Mouse (Mus musculus) lung, postnatal 4 days (tissue): Measurements from ENCODE around the gene Gabbr2.

Source experiments
- DNase-seq, 2 experiments: peaks; one replicate each; pipeline ENCODE4 v3.0.0; 2021

Gene Gabbr2

DNA sequence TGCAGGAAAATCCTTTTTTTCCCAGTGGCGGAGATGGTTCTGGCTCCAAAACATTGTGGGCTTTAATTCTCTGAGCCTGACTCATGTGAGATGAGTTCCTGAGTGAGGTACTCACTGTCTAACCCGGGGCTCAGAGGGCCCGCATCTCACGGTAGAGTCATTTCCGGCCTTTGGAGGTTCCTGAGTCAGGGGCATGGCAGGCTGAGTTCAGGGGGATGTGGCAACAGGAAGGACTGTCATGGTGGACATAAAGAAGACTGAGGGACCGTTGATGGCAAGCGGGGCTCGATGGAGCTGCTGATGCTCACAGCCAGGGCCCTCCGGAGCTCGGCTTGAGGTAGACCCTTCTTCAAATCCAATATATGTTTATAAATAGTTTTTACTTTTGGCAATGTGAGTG is 288.5 kb downstream of the Gabbr2 start:
- no peak for DNase-seq

DNA sequence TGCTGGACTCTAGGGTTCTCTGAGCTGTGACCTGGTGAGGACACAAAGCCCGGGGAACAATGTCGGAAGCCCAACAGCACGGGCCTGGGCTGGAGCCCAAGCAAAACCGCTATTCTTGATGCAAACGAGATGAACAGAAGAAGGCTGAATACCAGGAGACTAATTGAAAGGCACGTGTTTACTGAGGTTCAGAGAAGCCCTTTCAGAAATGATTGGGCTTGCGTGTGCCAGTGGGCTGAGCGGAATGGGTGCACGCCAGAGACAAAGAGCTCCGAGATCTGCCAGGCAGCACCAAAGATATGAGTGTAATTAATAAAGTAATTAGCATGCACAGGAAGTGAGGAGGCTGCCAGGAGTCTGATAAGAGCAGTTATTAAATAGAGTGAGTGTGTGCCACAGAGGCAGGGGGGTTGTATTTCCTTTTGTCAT is 291.4 kb downstream of the Gabbr2 start:
- DNase-seq, result no peak

DNA sequence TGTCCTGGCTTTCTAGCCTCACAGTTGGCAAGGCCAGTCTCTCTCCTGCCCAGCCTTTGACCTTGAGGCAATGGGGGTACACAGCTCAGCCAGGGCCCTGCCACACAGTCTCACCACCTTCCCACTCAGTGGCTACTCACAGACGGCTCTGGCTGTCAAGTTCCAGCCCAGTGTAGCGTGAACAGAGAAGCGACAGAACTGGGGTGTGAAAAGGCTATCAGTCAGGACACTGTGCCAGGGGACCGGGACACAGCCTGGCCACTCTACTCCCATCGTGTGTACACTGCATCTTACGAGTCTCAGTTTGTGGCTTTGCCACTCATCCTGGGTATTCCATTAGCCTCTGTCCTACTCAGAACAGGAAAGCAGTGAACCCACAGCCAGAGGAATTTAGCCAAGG is 295.2 kb downstream of the Gabbr2 start:
- no peak for DNase-seq

DNA sequence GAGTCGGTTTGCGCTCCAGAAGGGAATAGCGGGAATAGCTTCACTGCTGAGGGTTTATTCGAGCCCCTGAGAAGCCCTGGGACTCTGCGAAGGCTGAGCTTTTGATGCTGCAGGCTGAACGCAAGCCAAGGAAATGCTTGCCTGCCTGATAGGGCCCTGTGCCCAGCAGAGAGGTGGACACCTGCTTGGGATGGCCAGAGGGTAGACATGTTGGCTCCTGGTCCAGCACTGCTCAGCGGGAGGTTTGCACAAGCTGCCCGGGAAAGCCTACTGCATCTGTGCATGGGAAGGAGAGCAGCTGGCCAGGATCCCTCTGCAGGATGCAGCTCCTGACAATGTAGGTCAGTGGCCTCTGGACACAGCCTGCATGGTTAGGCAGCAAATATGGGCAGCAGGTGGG is 301.1 kb downstream of the Gabbr2 start:
- no peak for DNase-seq

DNA sequence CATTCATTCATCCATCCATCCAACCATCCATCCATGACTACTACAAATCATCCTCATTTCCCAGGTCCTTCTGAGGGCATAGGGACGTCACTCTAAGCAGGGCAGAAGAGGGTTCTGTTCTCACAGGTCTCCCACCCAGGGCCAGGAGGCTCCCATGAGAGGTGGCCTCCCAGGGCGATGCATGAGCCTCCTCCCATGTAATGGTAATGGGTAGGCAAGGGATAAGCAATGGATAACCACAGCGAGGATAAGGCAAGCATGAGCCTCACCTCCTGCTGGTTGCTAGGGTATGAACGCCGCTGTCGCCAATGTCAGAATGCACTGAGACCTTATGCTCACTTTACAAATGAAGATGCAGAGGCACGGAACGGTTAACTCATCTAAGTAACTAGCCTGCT is 301.7 kb downstream of the Gabbr2 start:
- DNase-seq, result no peak

DNA sequence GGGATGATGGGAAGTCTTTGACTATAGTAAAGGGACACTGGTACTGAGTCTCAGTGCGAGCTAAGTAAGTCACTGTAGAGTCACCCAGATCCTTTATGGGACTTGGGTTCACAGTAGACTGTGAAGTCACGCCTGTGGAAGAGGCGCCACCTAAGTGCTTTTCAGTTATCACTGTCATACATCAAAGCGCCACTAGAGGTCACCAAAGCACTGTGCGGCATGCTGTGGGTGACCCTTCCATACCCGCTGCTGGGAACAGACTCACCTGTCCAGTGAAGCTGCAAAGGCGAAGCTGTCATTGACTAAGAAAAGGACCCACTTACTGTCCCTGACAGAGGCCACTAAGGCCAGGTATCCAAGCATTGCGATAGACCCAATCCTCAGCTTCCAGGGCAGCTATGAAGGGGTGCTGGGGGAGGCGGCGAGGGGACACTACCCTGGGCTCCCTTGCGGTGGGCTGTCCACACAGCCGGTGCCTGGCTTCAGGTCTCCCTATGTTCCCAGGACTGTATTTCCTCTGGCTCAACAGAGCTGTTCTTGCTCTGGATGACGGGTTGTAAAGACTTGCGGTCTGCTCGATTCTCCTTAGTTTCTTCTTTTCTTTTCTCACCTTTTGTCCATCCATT is 302.2 kb downstream of the Gabbr2 start:
- DNase-seq, result peak; percentile 36 to 79

DNA sequence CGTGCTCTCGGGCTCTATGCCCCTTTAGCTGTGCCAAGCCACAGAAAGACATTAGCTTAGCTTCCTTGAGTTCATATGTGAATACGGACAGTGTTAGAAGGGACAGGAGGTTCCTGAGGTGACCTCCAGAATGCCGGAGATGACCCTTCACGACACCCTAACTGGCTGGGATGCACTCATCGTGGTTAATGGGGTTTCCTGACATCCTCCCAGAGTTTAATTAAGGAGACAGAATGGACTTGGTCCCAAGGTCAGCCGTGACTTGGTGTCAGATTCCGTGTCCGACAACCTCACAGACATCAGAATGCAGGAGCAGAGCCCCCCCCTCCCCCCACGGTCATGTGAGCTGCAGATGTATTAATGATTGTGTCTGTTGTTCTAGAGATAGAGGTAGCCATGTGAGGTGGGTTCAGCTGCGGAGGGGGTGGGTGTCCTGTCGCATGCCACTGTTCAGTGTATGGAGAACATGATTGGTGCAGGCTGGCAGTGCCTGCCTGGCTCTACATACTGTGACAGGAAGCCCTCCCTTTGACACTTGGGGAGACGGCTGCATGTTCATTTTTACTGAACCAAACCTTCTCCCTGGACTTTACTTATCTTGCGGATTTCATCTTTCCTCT is 303.4 kb downstream of the Gabbr2 start:
- no peak for DNase-seq

DNA sequence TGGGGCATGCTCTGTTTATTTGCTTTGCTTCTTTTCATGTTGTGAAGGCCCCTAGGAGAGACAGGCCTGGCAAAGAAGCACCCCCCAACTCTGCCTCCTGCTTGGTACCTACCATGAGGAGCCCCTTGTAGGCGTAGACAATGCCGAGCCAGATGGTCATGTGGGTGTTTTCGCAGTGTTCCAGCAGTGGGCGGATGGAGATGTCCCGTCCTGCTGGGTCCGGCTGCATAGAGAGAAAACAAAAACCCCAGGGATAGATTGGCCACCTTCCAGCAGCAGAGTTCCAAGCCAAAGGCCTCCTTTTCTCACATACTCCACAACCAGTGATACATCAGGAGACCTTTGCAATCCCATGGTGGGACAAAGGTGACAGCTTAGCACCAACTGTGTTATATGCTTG is 307.5 kb downstream of the Gabbr2 start:
- peak in 1 of 2 experiments; percentile 13 for DNase-seq

DNA sequence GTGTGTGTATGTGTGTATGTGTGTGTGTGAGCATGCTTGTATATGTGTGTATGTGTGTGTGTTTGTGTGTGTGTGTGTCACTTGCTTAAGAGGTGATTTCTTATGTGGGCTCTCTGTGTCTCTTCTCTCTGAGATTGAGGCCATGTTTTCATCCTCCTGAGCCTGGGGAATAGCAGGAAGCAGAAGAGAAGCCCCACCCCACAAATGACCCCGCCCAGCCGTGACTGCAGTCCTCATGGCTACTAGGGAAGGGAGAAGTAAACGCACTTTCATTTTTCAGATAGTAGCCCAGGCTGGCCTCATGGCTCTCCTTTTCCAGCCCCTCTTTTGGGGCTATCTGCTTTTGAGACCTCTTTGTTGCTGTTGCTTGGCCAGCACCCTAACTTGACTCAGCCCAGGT is 315.0 kb downstream of the Gabbr2 start:
- DNase-seq, result no peak

DNA sequence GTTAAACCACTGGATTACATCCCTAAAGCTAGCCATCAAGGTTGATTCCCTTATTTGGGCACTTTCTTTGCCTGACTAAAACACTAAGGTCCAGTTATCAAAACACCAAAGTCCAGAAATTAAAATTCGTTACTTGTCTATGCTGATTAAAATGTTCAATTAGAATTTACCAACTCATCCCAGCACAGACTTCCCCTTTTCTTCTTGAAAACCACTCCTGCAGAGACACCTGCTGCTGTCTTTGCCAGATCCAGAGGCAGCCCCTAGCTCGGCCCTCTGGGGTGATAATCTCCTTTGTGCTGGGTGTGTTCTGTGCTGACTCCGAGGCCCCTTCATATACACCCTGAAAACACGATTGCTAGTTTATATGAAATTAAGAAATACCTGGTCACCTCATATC is 315.7 kb downstream of the Gabbr2 start:
- no peak for DNase-seq

DNA sequence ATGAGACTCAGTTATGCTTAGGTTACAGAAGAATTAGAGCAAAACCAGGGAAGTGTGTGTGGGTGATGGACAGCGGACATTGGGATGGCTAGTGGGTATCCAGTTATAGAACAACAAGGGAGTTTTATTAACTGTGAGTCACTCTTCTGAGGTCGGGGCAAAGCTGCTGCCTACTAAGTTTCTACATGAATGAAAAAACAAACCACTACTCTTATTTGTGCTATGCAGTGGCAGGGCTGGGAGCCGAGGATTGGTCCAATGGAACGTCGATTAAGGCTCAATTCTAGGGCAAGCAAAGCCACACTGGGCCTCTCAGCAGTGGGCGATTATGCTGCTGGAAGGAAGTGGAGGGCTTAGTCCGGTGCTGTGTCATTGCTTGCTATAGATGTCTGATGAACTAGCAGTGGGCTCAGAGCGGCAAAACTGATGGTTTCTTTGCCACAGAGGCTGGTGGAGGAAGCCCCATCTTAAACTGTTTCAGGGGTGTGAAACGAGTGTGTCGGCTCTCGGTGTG is 316.3 kb downstream of the Gabbr2 start:
- no peak for DNase-seq

DNA sequence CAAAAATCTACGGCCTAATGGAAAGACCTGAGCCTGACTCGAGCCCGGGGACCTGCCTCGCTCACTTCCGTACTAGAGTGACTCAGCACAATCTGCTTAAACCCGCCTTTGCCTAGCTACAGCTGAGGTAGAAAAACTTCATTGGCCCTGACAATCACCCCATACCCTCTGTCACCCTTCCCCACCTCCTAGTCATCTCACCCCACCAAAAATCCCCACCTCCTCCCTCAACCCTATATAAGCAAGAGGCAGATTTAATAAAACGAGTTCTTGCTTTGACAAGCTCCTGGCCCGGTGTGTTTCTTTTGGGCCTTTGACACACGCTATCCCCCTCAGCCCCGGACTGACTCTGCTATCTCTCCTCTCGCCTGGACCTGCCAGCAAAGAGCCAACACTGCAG is 323.1 kb downstream of the Gabbr2 start:
- no peak for DNase-seq

DNA sequence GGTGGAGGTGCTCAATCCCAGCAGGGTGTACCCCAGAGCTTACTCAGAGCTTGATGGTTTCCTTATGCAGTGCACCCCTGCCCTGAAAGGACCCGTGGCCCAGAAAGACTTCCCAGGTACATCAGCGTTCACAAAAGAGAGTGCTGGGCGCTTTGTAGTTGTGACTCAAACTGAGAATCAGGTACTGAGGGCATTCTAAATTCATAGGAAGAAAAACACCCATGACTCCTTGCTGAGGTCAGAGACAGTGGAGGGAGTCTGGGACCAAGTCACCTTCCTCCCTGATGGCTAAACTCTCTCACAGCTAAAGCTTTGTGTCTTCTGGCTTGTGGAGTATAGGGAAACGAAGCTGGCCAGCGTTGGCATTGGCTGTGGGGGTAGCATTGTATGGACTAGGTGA is 325.3 kb downstream of the Gabbr2 start:
- DNase-seq, result no peak

DNA sequence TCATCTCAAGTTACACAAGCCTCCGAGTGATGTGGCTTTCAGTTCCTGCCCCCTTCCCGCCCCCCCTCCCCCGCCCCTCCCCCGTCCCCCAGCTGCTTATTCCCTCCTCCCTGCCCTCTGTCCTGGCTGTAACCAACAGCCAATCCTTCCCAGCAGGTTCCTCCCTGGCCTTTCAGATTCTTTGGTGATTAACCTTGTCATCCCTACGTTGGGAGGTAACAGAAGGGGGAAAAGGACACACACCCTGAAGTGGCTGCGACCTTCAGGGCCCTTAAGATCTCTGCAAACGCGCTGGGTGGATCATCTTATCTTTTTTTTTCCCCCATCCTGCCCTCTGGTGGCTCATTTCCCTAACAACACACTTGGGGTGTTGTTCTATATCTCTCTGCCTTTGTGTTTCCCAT is 326.3 kb downstream of the Gabbr2 start:
- peak in 1 of 2 experiments; percentile 46 for DNase-seq

DNA sequence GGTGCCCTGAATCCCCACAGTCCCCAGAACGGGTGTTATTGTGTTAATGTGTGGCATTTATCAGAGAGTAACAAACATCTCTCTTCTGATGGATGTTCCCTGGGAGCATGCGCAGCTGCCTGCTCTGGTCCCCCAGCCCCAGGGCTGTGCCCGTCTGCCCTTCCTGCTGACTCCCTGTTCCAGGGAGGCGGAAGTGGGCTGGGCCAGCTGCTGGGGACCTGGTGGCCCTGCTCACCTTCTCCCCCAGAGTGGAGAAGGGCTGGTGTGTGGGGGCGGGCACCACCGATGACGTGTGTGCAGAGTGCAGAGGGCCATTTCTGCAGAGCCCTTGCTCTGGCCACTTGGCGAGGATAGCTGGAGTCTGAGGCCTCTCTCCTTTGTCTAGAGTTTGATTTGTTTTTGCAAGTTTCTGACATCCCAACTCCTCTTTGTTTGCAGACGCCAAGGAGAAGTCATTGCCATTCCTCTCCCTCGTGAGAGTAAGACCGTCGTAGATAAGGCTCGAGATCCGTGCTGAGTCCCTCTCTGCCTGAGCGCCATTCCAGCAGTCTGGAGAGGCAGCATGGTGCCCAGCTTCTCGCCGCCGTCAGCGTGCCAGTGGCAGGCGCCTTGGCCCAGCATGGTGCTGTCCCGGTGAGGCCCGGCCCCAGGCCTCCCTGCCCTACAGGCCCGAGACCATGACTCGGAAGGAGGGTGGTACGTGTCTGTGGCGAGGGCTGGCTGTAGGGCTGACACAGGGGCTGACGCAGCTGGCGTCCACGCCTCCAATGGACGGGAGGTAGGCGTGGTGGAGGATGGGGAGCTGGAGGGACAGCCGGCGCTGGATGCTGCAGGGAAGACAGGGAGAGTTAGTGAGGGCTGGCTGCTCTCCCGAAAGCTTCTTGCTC is 327.3 kb downstream of the Gabbr2 start:
- peak; percentile 71 to 84 for DNase-seq

DNA sequence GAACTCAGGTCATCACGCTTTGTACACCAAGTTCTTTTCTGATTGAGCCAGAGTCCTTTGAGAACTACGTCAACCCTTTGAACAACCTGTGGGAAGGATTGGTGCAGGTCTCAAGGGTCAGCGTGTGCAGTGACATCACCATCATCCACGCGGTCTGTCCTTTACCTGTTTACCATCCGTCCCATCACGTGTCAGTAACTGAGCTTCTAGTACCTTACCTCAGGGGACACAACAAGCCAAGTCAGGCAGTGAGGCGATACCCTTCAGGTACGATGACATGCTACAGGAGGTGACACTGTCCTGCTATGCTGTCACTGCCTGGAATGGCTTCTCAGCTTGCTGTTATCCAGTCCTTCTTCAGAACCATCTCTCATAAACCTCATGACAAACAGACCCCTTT is 330.2 kb downstream of the Gabbr2 start:
- no peak for DNase-seq

DNA sequence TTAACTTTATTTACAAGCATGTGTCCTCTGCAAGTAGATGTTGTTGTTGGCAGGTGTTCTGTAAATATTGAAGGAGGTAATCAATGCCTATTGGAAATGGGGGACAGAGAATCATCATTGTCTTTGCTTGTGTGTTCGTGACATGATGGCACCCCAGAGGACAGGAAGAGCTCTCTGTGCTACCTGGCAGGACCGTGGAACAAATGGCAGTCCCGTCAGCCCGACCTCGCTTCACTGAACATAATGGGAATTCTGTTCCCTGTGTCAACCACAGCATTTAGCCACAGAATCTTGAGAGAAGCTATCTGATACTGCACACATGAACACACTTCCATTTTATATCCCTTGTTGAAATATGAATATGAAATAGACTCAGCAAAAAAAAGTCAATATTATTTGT is 332.7 kb downstream of the Gabbr2 start:
- DNase-seq, result no peak

DNA sequence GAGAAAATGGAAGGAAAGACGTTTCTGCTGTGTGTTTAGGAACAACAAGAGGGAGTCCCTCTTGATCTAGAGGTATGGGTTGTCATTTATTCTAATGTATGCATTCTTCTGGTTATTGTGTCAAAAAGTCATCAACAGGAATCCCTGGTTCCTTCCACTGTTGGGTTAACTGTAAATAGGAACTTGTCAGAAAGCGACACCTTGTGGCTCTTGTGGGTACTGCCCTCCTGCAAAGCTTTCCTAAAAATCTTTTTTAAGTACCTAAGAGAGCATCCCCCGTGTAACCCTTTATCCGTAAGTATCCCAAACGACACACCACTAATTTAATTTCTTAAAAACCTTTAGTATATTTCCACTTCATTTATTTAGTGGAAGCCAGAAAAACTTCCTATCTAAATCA is 334.6 kb downstream of the Gabbr2 start:
- DNase-seq, result peak in 1 of 2 experiments; percentile 80

DNA sequence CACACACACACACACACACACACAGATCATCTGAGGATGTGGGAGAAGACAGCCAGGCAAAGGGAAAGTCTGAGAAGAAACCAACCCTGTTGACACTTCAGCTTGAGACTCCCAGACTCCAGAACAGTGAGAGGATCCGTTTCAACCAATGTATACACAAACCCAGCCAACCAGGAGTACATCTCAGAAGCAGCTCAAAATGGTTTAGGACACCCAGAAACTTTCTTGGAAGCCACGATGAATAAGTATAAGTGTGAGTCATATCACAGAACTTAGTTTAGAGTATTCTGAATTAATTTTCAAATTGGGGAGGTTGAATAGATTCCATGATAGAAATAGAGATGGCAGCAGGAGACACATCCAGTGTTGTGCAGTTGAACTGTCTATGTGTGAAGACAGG is 335.7 kb downstream of the Gabbr2 start:
- DNase-seq, result no peak

DNA sequence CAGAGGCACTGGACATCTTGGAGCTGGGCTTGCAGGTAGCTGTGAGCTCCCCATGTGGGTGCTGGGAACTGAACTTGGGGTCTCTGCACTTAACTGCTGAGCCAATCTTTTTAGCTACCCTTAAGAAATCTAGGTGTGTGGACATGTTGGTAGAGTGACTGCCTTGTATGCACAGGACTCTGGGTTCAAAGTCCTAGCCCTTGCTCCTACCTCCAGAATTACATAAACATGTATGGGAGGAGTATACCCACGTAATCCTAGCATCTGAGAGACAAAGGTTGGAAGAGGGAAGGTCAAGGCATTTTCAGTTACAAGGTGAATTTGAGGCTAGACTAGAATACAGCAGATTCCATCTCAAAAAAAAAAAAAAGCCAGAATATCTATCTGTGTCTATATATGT is 336.4 kb downstream of the Gabbr2 start:
- no peak for DNase-seq

DNA sequence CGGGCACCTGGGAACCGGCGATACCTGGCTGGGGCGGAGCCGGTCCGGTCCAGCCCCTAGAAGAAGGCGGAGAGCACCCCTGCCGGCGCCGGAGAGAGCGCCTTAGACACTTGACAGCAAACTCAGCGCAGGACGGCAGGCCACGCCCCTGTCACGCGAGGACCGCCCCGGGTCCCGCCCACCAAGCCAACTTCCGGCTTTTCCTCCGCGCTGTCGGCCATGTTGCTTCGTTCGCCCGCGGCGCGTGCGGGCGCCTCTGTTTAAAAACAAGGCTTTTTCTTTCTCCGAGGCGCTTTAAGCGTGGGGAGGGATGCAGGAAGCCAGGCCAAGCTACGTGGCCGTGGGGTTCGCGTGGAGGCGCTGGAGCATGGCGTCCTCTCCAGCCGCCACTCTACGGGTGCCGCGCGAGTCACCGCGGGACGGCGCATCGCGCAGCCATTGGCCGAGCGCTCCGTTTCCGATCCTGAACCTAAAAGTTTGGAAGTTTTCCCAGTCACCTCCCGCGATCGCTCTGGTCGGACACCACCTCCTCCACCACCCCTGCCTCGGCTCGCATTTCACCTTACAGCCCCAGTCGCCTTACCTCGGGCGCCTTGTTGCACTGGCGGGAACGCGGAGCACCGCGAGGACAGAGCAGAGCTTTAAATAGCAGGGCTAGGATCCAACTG is 341.5 kb downstream of the Gabbr2 start, which contains the start of gene Tbc1d2:
Gene Tbc1d2 (minus strand): TSS at position 124 of the 668 bp plus-strand sequence.
- peak; percentile 96 to 97 for DNase-seq

DNA sequence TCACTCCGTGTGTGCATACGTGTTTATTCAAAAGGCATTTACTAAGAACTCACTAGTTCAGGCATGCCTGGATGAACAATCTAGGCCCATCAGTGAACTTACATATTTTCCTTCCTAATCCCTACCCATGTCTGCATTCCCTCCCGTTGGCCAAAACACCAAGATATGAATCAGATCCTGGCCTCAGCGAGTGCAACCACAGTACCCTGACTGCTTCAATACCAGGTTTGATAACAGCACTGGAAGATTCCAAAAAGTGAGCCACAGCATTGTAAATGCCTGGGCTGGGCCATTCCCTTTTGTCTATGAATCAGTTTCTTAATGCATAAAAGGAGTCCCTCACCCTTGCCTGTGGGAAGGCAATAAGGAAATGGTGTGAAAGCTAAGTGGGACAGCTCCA is 342.5 kb downstream of the Gabbr2 start:
- DNase-seq, result no peak

DNA sequence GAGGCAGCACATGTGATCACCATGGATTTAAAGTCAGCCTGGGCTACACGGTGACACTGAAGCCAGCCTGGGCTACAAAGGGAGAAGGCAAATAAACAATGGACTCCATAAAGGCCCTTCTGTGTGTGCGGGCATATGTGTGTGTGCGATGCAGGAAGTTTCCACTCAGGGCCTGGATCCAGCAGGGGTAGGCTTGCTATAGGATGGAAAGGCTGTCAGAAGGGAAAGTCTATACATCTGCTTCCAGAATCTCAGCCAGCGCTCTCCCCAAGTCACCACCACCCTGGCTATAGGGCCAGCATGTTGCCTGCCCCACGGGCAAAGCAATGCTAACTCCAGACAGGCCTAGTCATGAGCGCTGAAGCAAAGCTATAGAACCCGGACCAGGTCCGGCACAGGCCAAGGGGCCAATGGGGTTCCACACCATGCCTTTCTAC is 348.0 kb downstream of the Gabbr2 start:
- no peak for DNase-seq
